5 mouse cellular contexts compared by ENCODE assay signal in the genomic region with DNA sequence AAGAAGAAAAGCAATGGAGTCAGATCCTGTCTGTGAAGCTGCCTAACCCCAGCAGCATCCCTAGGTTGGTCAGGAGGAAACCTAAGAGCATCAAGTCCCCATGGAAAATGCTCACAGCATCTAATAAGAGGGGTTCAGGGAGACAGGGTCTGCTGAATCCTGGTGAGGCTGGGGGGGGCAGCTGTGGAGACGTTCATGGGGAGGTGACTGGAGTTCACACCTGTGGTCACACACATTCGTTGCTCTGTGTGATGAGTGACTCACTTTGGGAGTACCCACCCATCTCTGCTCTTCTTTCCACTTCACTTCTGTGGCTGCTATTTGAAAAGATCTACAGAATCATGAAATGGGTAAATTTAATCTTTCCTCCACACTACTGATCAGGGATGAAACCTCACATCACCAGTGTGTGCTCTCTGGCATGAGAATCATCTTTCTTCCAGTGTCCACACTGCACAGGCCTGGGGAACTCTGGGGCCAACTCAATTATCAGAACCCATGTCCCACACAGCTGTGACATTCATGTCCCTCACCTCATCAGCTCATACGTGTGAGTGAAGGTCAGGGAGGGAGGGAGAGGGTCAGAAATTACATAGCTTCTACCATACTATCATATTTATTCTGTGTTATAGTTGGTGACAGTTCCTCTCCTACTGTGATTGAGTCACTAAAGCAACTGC. TPM values are rescaled to one million over a fixed set of nuclear protein-coding genes. Genes with fewer than 3 reads are reported as not detected.
"Had no signal": no experiment of that assay in that cellular context is flagged by ENCODE, and none has a peak within 500 bp of the region (broad histone marks: within the 10 kb centered on the region; RNA-seq: fewer than 3 reads in every experiment).

No protein-coding gene starts in this region.

RNA-seq across cellular contexts. Expression of gene H2-Q6, which starts 1.4 kb away (rescaled TPM):
- total RNA-seq: layer of hippocampus, adult 2 months; layer of hippocampus, postnatal 10 days; layer of hippocampus, postnatal 25 days; left cerebral cortex, postnatal 14 days had no signal

RNA-seq across cellular contexts. Expression of gene H2-Q10, which starts 46.6 kb away (rescaled TPM):
- polyA plus RNA-seq: hindbrain, embryonic 14.5 days had no signal
